Mouse (Mus musculus) lung, postnatal 0 days (tissue): ENCODE measurements around the gene Abi3. TPM values are rescaled to one million over a fixed set of nuclear protein-coding genes. Genes with fewer than 3 reads are reported as not detected.

Experiments used
- ATAC-seq: fragments of 200-750 bp; cut with Nextera tagmentation; 2 replicates; pipeline ENCODE4 v1.8.0; 2017; ENCODE audit warnings: moderate library complexity
- DNase-seq: peaks from one replicate; pipeline ENCODE4 v3.0.0-alpha.2; 2016; ENCODE audit warnings: low spot score
- H3K27ac ChIP-seq: fragments of 300-500 bp; sonication (generic); 2 replicates; pipeline ENCODE4 v1.5.1; 2014; ENCODE audit warnings: antibody characterized with exemption, mild to moderate bottlenecking, low read length, mixed read lengths
- H3K27me3 ChIP-seq: fragments of 300-500 bp; sonication (generic); replicated peaks from 2 replicates; pipeline ENCODE4 v1.6.1; 2014; ENCODE audit warnings: low read length, mixed read lengths; ENCODE audit not compliant: insufficient read depth
- H3K36me3 ChIP-seq: fragments of 300-500 bp; sonication (generic); 2 replicates; pipeline ENCODE4 v1.6.1; 2014; ENCODE audit warnings: low read length, mixed read lengths; ENCODE audit not compliant: insufficient read depth
- H3K4me1 ChIP-seq: fragments of 300-500 bp; sonication (generic); 2 replicates; pipeline ENCODE4 v1.6.1; 2014; ENCODE audit warnings: antibody characterized with exemption, low read depth, low read length, mixed read lengths; ENCODE audit not compliant: insufficient read depth
- H3K4me2 ChIP-seq: fragments of 300-500 bp; sonication (generic); replicated peaks from 2 replicates; pipeline ENCODE4 v1.6.1; 2014; ENCODE audit warnings: low read depth, mild to moderate bottlenecking, low read length, moderate library complexity, mixed read lengths
- H3K4me3 ChIP-seq: fragments of 300-500 bp; sonication (generic); 2 replicates; pipeline ENCODE4 v1.5.1; 2014; ENCODE audit warnings: low read depth, low read length
- H3K9ac ChIP-seq: fragments of 300-500 bp; sonication (generic); replicated peaks from 2 replicates; pipeline ENCODE4 v1.6.1; 2014; ENCODE audit warnings: low read depth, mild to moderate bottlenecking
- H3K9me3 ChIP-seq: fragments of 300-500 bp; sonication (generic); 2 replicates; pipeline ENCODE4 v1.6.1; 2016; ENCODE audit warnings: low read length, mixed read lengths
- CTCF ChIP-seq: IDR thresholded peaks from 2 replicates; pipeline ENCODE4 v1.5.1; 2016; ENCODE audit warnings: antibody characterized with exemption, mild to moderate bottlenecking
- EP300 ChIP-seq: IDR thresholded peaks from 2 replicates; pipeline ENCODE4 v1.6.1; 2016; ENCODE audit warnings: antibody characterized with exemption, mild to moderate bottlenecking, control low read depth
- WGBS: fragments of 180-500 bp; shearing (Covaris S2); extraction: QIAGEN DNeasy Blood & Tissue Kit; methylation state at CpG from one replicate; pipeline ENCODE4 v1.1.7; 2014; 5-methylcytosine and 5-hydroxymethylcytosine counted together
- polyA plus RNA-seq: library from polyadenylated mRNA; unstranded; fragments of >200 nt; fragmentation: Nextera tagmentation; extraction: Ambion mirVana; gene quantifications from 2 replicates; pipeline ENCODE4 v1.2.1, GENCODE M21; 2015

Gene Abi3
- polyA plus RNA-seq, 1 experiment from 2014 or later, result 33.3 TPM

- Histone ChIP-seq H3K36me3 (no peaks in the 10 kb centered on the region), H3K9ac (peak overlapping the region; percentile 55), H3K4me1 (0 out of 2 replicates have a peak, but pooled peaks cover 4% of the 10 kb centered on the region), H3K27me3 (no peaks in the 10 kb centered on the region), H3K4me2 (peak overlapping the region; percentile 73), H3K4me3 (peak overlapping the region; percentile 75), H3K27ac (peak overlapping the region; percentile 78), H3K9me3 (no peaks in the 10 kb centered on the region)
- TF ChIP-seq EP300, result no peak
- DNase-seq (peak; percentile 40), ATAC-seq (no peak)
- WGBS, result 18% methylated on average over 21 of the region's 21 CpGs
Observed at GRCm38 (mm10) chr11:95857716-95858527, 15.6 kb upstream of the Abi3 start.

- no peak overlapping the region for H3K9ac ChIP-seq
- no peaks in the 10 kb centered on the region for H3K27me3 ChIP-seq
Observed at GRCm38 (mm10) chr11:95857306-95857705, 15.0 kb upstream of the Abi3 start.

GRCm38 (mm10) chr11:95853684-95854083, 11.4 kb upstream of the Abi3 start:
- H3K27ac ChIP-seq, result no peak overlapping the region
- no peak overlapping the region for H3K4me3 ChIP-seq
- no peaks in the 10 kb centered on the region for H3K9me3 ChIP-seq
- no peak overlapping the region for H3K9ac ChIP-seq
- peak; percentile 92 for TF ChIP-seq CTCF
- TF ChIP-seq EP300, result no peak
- no peaks in the 10 kb centered on the region for H3K27me3 ChIP-seq
- 40% methylated on average over 5 of the region's 5 CpGs for WGBS
- no peaks in the 10 kb centered on the region for H3K4me1 ChIP-seq
- H3K4me2 ChIP-seq, result no peak overlapping the region
- DNase-seq (peak; percentile 89), ATAC-seq (no peak)
- no peaks in the 10 kb centered on the region for H3K36me3 ChIP-seq

More at GRCm38 (mm10) chr11:95857306-95857705, 15.0 kb upstream of the Abi3 start:
- DNase-seq (no peak), ATAC-seq (no peak)
- H3K4me3 ChIP-seq, result no peak overlapping the region
- no peaks in the 10 kb centered on the region for H3K9me3 ChIP-seq
- H3K27ac ChIP-seq, result no peak overlapping the region
- H3K36me3 ChIP-seq, result no peaks in the 10 kb centered on the region
- 0 out of 2 replicates have a peak, but pooled peaks cover 4% of the 10 kb centered on the region for H3K4me1 ChIP-seq
- H3K4me2 ChIP-seq, result no peak overlapping the region
- 76% methylated on average over 4 of the region's 4 CpGs for WGBS
- TF ChIP-seq EP300, result no peak
- TF ChIP-seq CTCF, result no peak

GRCm38 (mm10) chr11:95850898-95851297, 8.6 kb upstream of the Abi3 start:
- Histone ChIP-seq H3K27ac (no peak overlapping the region), H3K4me1 (no peaks in the 10 kb centered on the region), H3K9ac (no peak overlapping the region), H3K4me3 (no peak overlapping the region), H3K36me3 (no peaks in the 10 kb centered on the region), H3K4me2 (no peak overlapping the region), H3K27me3 (no peaks in the 10 kb centered on the region), H3K9me3 (no peaks in the 10 kb centered on the region)
- DNase-seq, result no peak
- no peak for ATAC-seq
- no peak for TF ChIP-seq EP300
- no peak for TF ChIP-seq CTCF
- 81% methylated on average over 2 of the region's 2 CpGs for WGBS

- Histone ChIP-seq H3K4me3 (no peak overlapping the region), H3K4me1 (peaks cover 2% of the 10 kb centered on the region; the same call in 1 of the 2 replicates), H3K4me2 (no peak overlapping the region), H3K9ac (no peak overlapping the region), H3K27me3 (no peaks in the 10 kb centered on the region), H3K27ac (no peak overlapping the region), H3K36me3 (no peaks in the 10 kb centered on the region), H3K9me3 (no peaks in the 10 kb centered on the region)
- no peak for DNase-seq
- no peak for TF ChIP-seq CTCF
- no peak for ATAC-seq
- 66% methylated on average over 4 of the region's 4 CpGs for WGBS
Observed at GRCm38 (mm10) chr11:95844935-95845334, 2.7 kb upstream of the Abi3 start.

- Histone ChIP-seq H3K4me3 (no peak overlapping the region), H3K27ac (peak overlapping the region; percentile 78), H3K4me1 (peaks cover 2% of the 10 kb centered on the region; the same call in 1 of the 2 replicates), H3K4me2 (peak overlapping the region; percentile 32), H3K9ac (no peak overlapping the region), H3K36me3 (no peaks in the 10 kb centered on the region), H3K27me3 (no peaks in the 10 kb centered on the region), H3K9me3 (no peaks in the 10 kb centered on the region)
- DNase-seq, result no peak
- TF ChIP-seq CTCF (no peak), EP300 (no peak)
- 53% methylated on average over 6 of the region's 6 CpGs for WGBS
- ATAC-seq, result no peak
Observed at GRCm38 (mm10) chr11:95843421-95843950, 1.2 kb upstream of the Abi3 start.
